Mouse (Mus musculus) forebrain, postnatal 0 days (tissue): ENCODE results near the gene Tanc1. TPM values are rescaled to one million over a fixed set of nuclear protein-coding genes. Genes with fewer than 3 reads are reported as not detected.

ENCODE experiments used
- ATAC-seq: fragments of 200-750 bp; cut with Nextera tagmentation; 2 replicates; pipeline ENCODE4 v1.8.0; 2017; ENCODE audit warnings: mild to moderate bottlenecking, moderate library complexity
- DNase-seq: peaks from one replicate; pipeline ENCODE4 v3.0.0-alpha.2; 2015
- H3K27ac ChIP-seq: fragments of 300-500 bp; sonication (generic); 2 replicates; pipeline ENCODE4 v1.5.1; 2014; ENCODE audit warnings: low read depth, mild to moderate bottlenecking, antibody characterized with exemption, low read length, moderate library complexity, mixed read lengths
- H3K27me3 ChIP-seq: fragments of 300-500 bp; sonication (generic); 2 replicates; pipeline ENCODE4 v1.6.1; 2014; ENCODE audit warnings: mild to moderate bottlenecking, low read length, mixed read lengths; ENCODE audit not compliant: insufficient read depth
- H3K36me3 ChIP-seq: fragments of 300-500 bp; sonication (generic); 2 replicates; pipeline ENCODE4 v1.6.1; 2014; ENCODE audit warnings: mild to moderate bottlenecking, moderate library complexity; ENCODE audit not compliant: insufficient read depth
- H3K4me1 ChIP-seq: fragments of 300-500 bp; sonication (generic); 2 replicates; pipeline ENCODE4 v1.6.1; 2014; ENCODE audit warnings: antibody characterized with exemption; ENCODE audit not compliant: insufficient read depth
- H3K4me2 ChIP-seq: fragments of 300-500 bp; sonication (generic); 2 replicates; pipeline ENCODE4 v1.6.1; 2014; ENCODE audit warnings: low read depth, mild to moderate bottlenecking, moderate library complexity
- H3K4me3 ChIP-seq: fragments of 300-500 bp; sonication (generic); 2 replicates; pipeline ENCODE4 v1.5.1; 2014; ENCODE audit warnings: low read depth, low read length, mixed read lengths
- H3K9ac ChIP-seq: fragments of 300-500 bp; sonication (generic); 2 replicates; pipeline ENCODE4 v1.6.1; 2014; ENCODE audit warnings: mild to moderate bottlenecking
- H3K9me3 ChIP-seq: fragments of 300-500 bp; sonication (generic); 2 replicates; pipeline ENCODE4 v1.6.1; 2016; ENCODE audit warnings: low read length
- CTCF ChIP-seq: sonication (generic); IDR thresholded peaks from 2 replicates; pipeline ENCODE4 v1.5.1; 2016; ENCODE audit warnings: antibody characterized with exemption, control low read depth, low read depth
- WGBS: fragments of 180-500 bp; shearing (Covaris S2); extraction: QIAGEN DNeasy Blood & Tissue Kit; methylation state at CpG from one replicate; pipeline ENCODE4 v1.1.7; 2014; 5-methylcytosine and 5-hydroxymethylcytosine counted together
- polyA plus RNA-seq: library from polyadenylated mRNA; unstranded; fragments of >200 nt; fragmentation: Nextera tagmentation; extraction: Ambion mirVana; gene quantifications from 2 replicates; pipeline ENCODE4 v1.2.1, GENCODE M21; 2015
- total RNA-seq: library from RNA; depleted of rRNA; stranded (reverse); fragments of >200 nt; gene quantifications from 2 replicates; pipeline ENCODE4 v1.2.3, GENCODE M21; 2014

Tanc1 gene
- total and polyA plus RNA-seq, 2 experiments from 2014 or later: 2.9 to 5.0 TPM

DNA sequence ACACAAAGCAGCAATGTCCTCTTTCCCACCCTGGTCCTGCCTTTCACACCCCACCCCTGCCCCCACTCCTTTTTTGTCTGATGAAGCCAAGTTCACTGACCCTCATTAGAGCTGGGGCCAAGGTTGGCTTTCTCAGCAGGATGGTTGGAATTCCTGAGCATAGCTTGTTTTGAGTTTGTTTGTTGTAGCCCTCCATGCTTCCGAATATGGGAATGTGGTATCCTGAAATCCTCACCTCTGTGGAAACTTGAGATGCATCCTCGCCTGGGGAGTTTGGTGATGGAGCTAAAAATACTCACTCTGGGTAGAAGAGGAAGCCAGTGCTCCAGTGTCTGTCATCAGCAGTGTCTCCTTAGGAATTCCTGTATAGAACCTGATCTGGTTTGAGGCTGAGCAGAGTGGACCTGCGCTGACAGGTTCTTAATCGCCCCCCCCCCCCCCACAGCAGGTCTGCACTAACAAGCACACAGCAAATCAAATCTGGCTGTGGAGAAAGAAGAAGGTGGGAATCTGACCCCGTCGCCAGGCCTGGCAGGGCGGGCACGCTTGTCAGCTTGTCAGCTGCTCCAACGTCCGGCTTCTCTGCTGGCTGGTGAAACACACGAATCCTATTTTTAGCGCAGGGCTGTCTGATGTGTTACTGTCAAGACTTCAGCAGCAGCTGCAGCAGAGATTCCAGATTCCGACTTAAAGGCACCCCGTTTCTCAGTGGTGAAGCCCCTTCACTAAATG, 217.1 kb downstream of the Tanc1 start:
- Histone ChIP-seq H3K27ac (peak overlapping the region; percentile 59), H3K4me3 (no peak overlapping the region), H3K9me3 (no peaks in the 10 kb centered on the region), H3K36me3 (no peaks in the 10 kb centered on the region), H3K4me2 (peak overlapping the region; percentile 21), H3K4me1 (peaks cover 25% of the 10 kb centered on the region), H3K9ac (0 out of 2 replicates have a peak overlapping the region, but pooled peaks have one; percentile 28), H3K27me3 (no peaks in the 10 kb centered on the region)
- TF ChIP-seq CTCF: no peak
- 16% methylated on average over 14 of the region's 14 CpGs for WGBS
- ATAC-seq: peak; percentile 46
- no peak for DNase-seq

- no peaks in the 10 kb centered on the region for H3K27me3 ChIP-seq
- H3K4me2 ChIP-seq: no peak overlapping the region
- 75% methylated on average over 7 of the region's 7 CpGs for WGBS
- TF ChIP-seq CTCF: no peak
- no peaks in the 10 kb centered on the region for H3K36me3 ChIP-seq
- H3K9me3 ChIP-seq: no peaks in the 10 kb centered on the region
- DNase-seq: no peak
- H3K4me1 ChIP-seq: peaks cover 25% of the 10 kb centered on the region
- H3K27ac ChIP-seq: 0 out of 2 replicates have a peak overlapping the region, but pooled peaks have one; percentile 59
- 0 out of 2 replicates have a peak overlapping the region, but pooled peaks have one; percentile 18 for H3K9ac ChIP-seq
- no peak overlapping the region for H3K4me3 ChIP-seq
- ATAC-seq: no peak
Measured at GRCm38 (mm10) chr2:59829718-59830117, 217.9 kb downstream of the Tanc1 start.

DNA sequence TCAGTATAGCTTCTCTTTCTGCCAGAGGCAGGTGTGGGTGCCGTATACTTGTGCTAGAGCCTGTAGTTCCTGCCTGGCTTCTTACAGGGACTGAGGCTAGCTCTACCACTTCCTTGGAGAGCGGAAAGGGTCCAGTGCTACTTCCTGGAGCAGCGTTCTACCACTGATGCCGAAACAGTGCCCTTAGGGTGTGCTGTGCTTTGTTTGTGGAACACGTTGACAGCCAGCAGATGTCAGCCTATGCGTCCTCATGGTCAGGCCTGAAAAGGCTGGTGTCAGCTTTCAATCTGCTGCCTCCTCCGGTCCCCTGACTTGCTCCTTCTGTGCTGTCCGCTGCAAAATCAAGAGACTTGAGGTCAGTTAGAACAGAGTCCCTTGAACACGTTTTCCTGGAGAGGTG, 218.3 kb downstream of the Tanc1 start:
- peaks cover 25% of the 10 kb centered on the region for H3K4me1 ChIP-seq
- H3K4me3 ChIP-seq: no peak overlapping the region
- no peaks in the 10 kb centered on the region for H3K36me3 ChIP-seq
- DNase-seq (no peak), ATAC-seq (no peak)
- H3K4me2 ChIP-seq: no peak overlapping the region
- 0 out of 2 replicates have a peak overlapping the region, but pooled peaks have one; percentile 59 for H3K27ac ChIP-seq
- 0 out of 2 replicates have a peak overlapping the region, but pooled peaks have one; percentile 18 for H3K9ac ChIP-seq
- TF ChIP-seq CTCF: peak; percentile 37
- WGBS: 27% methylated on average over 9 of the region's 9 CpGs
- no peaks in the 10 kb centered on the region for H3K9me3 ChIP-seq
- H3K27me3 ChIP-seq: no peaks in the 10 kb centered on the region

DNA sequence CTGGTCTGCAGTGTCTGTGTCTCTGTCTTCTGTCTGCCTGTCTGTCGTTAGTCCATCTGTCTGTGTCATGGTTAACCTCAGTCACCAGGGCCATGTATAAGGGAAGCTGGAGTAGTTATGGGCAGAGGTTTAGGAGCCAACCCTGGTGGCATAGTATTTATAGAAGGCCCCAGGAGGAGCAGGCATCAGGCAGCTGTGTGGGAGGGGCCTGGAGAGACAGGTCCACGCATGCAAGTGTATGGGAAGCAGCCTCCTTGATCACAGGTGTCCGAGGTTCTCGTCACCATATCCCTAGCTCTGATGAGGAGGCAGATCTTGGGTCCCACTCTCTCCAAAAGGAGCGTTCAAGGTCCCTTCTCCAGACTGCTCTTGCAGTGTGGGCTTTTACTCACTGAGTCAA, 219.1 kb downstream of the Tanc1 start:
- Histone ChIP-seq H3K4me1 (peaks cover 25% of the 10 kb centered on the region), H3K9ac (no peak overlapping the region), H3K4me2 (no peak overlapping the region), H3K27me3 (no peaks in the 10 kb centered on the region), H3K27ac (no peak overlapping the region), H3K36me3 (no peaks in the 10 kb centered on the region), H3K4me3 (no peak overlapping the region), H3K9me3 (no peaks in the 10 kb centered on the region)
- WGBS: 92% methylated on average over 5 of the region's 5 CpGs
- DNase-seq (no peak), ATAC-seq (no peak)
- no peak for TF ChIP-seq CTCF

GRCm38 (mm10) chr2:59831831-59832230, 220.0 kb downstream of the Tanc1 start:
- ATAC-seq: no peak

GRCm38 (mm10) chr2:59838825-59839224, 227.0 kb downstream of the Tanc1 start:
- TF ChIP-seq CTCF: no peak
- 90% methylated on average over 8 of the region's 8 CpGs for WGBS

More at GRCm38 (mm10) chr2:59831831-59832230, 220.0 kb downstream of the Tanc1 start:
- no peaks in the 10 kb centered on the region for H3K9me3 ChIP-seq
- TF ChIP-seq CTCF: no peak
- 74% methylated on average over 7 of the region's 7 CpGs for WGBS
- H3K4me2 ChIP-seq: no peak overlapping the region
- no peak for DNase-seq
- H3K36me3 ChIP-seq: no peaks in the 10 kb centered on the region
- no peaks in the 10 kb centered on the region for H3K27me3 ChIP-seq
- no peak overlapping the region for H3K9ac ChIP-seq
- H3K4me3 ChIP-seq: no peak overlapping the region
- peaks cover 25% of the 10 kb centered on the region for H3K4me1 ChIP-seq
- H3K27ac ChIP-seq: no peak overlapping the region

DNA sequence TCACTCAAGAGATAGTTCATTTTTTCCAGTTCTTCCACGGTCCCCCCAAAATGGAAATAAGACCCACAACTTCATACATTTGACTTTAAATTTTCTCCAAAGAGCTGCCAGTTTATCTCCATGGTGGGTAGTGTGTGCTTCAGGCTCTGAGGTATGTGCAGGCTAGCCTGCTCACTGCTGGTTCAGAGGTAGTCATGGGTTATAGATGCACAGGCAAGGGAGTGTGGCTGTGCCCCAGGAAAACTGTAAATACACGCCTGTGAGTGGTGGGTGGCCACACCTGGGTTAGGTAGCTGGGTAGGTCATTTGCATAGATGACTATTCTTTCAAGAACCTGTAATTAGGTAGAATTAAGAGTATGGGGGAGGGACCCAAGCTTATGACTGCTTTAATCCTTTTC, 227.9 kb downstream of the Tanc1 start:
- no peak for ATAC-seq
- Histone ChIP-seq H3K9ac (no peak overlapping the region), H3K4me3 (no peak overlapping the region), H3K9me3 (no peaks in the 10 kb centered on the region), H3K27me3 (no peaks in the 10 kb centered on the region), H3K36me3 (no peaks in the 10 kb centered on the region; the same call in 1 of the 2 replicates), H3K4me2 (no peak overlapping the region), H3K27ac (no peak overlapping the region), H3K4me1 (no peaks in the 10 kb centered on the region)
- DNase-seq: no peak
- no peak for TF ChIP-seq CTCF
- 72% methylated on average over 2 of the region's 2 CpGs for WGBS

More at GRCm38 (mm10) chr2:59838825-59839224, 227.0 kb downstream of the Tanc1 start:
- DNase-seq (no peak), ATAC-seq (no peak)
- no peak overlapping the region for H3K4me3 ChIP-seq
- H3K27ac ChIP-seq: no peak overlapping the region
- H3K27me3 ChIP-seq: no peaks in the 10 kb centered on the region
- no peaks in the 10 kb centered on the region for H3K4me1 ChIP-seq
- no peak overlapping the region for H3K4me2 ChIP-seq
- no peaks in the 10 kb centered on the region for H3K9me3 ChIP-seq
- no peaks in the 10 kb centered on the region; the same call in 1 of the 2 replicates for H3K36me3 ChIP-seq
- H3K9ac ChIP-seq: no peak overlapping the region
